Mouse (Mus musculus) neural tube, embryonic 15.5 days (tissue): ENCODE measurements around the gene Tnks2. TPM values are rescaled to one million over a fixed set of nuclear protein-coding genes. Genes with fewer than 3 reads are reported as not detected.

Source experiments
- polyA plus RNA-seq: library from polyadenylated mRNA; unstranded; fragments of >200 nt; fragmentation: Nextera tagmentation; extraction: Ambion mirVana; gene quantifications from 2 replicates; pipeline ENCODE4 v1.2.1, GENCODE M21; 2015

Tnks2 gene
- polyA plus RNA-seq, 1 experiment from 2014 or later: 36.5 TPM

Other genes with a start within 250 kb of the Tnks2 start
- 21.9 and 24.6 TPM in 2 replicates for gene Ppp1r3c, start 97.6 kb upstream of the Tnks2 start, polyA plus RNA-seq
- 70.8 and 91.9 TPM in 2 replicates for gene Fgfbp3, start 85.4 kb downstream of the Tnks2 start, polyA plus RNA-seq
- 7.6 and 8.1 TPM in 2 replicates for gene Btaf1, start 91.8 kb downstream of the Tnks2 start, polyA plus RNA-seq